Mouse (Mus musculus) hindbrain, embryonic 14.5 days (tissue): Measurements from ENCODE around the gene Fam81b. TPM values are rescaled to one million over a fixed set of nuclear protein-coding genes. Genes with fewer than 3 reads are reported as not detected.
"Not testable (repeated sequence)": the region's sequence is repeated elsewhere in the genome, so short reads cannot be mapped to it uniquely, and the experiment has no call there.

ENCODE experiments used
- ATAC-seq: fragments of 200-750 bp; cut with Nextera tagmentation; 2 replicates; pipeline ENCODE4 v1.8.0; 2017; ENCODE audit warnings: moderate number of reproducible peaks, mild to moderate bottlenecking, moderate TSS enrichment, moderate library complexity; ENCODE audit not compliant: low FRiP score
- DNase-seq: peaks from one replicate; pipeline ENCODE4 v3.0.0-alpha.2; 2015; ENCODE audit warnings: low spot score
- H3K27ac ChIP-seq: fragments of 300-500 bp; sonication (generic); 2 replicates; pipeline ENCODE4 v1.5.1; 2014; ENCODE audit warnings: mild to moderate bottlenecking, moderate library complexity
- H3K27me3 ChIP-seq: fragments of 300-500 bp; sonication (generic); 2 replicates; pipeline ENCODE4 v1.6.1; 2014; ENCODE audit warnings: mild to moderate bottlenecking, low read length, mixed read lengths; ENCODE audit not compliant: control insufficient read depth, insufficient read depth
- H3K36me3 ChIP-seq: fragments of 300-500 bp; sonication (generic); replicated peaks from 2 replicates; pipeline ENCODE4 v1.6.1; 2014; ENCODE audit not compliant: control insufficient read depth, insufficient read depth
- H3K4me1 ChIP-seq: fragments of 300-500 bp; sonication (generic); replicated peaks from 2 replicates; pipeline ENCODE4 v1.6.1; 2014; ENCODE audit warnings: antibody characterized with exemption, low read length, mixed read lengths; ENCODE audit not compliant: control insufficient read depth, insufficient read depth
- H3K4me2 ChIP-seq: fragments of 300-500 bp; sonication (generic); replicated peaks from 2 replicates; pipeline ENCODE4 v1.6.1; 2014; ENCODE audit warnings: mild to moderate bottlenecking, moderate library complexity
- H3K4me3 ChIP-seq: fragments of 300-500 bp; sonication (generic); replicated peaks from 2 replicates; pipeline ENCODE4 v1.5.1; 2014; ENCODE audit warnings: mild to moderate bottlenecking, low read length
- H3K9ac ChIP-seq: fragments of 300-500 bp; sonication (generic); 2 replicates; pipeline ENCODE4 v1.6.1; 2014
- H3K9me3 ChIP-seq: fragments of 300-500 bp; sonication (generic); 2 replicates; pipeline ENCODE4 v1.6.1; 2016; ENCODE audit warnings: low read length; ENCODE audit not compliant: control insufficient read depth
- WGBS: fragments of 180-500 bp; shearing (Covaris S2); extraction: QIAGEN DNeasy Blood & Tissue Kit; methylation state at CpG from one replicate; pipeline ENCODE4 v1.1.7; 2014; 5-methylcytosine and 5-hydroxymethylcytosine counted together
- polyA plus RNA-seq: library from polyadenylated mRNA; unstranded; fragments of >200 nt; fragmentation: Nextera tagmentation; extraction: Ambion mirVana; gene quantifications from 2 replicates; pipeline ENCODE4 v1.2.1, GENCODE M21; 2014

The Fam81b gene
- polyA plus RNA-seq = 1.2 and 2.5 TPM in 2 replicates

GRCm38 (mm10) chr13:76304637-76305122 lies at the start of gene Fam81b:
Fam81b (minus strand) TSS chr13:76305072.
- DNase-seq = no peak
- Histone ChIP-seq H3K27ac (no peak within 1 kb of the TSS), H3K4me2 (no peak within 1 kb of the TSS), H3K4me1 (no peaks in the 10 kb centered on the region), H3K4me3 (no peak within 1 kb of the TSS), H3K27me3 (no peaks in the 10 kb centered on the region), H3K9me3 (no peaks in the 10 kb centered on the region), H3K9ac (no peak within 1 kb of the TSS), H3K36me3 (no peaks in the 10 kb centered on the region)
- ATAC-seq = no peak
- WGBS = 40% methylated on average over 7 of the region's 7 CpGs

GRCm38 (mm10) chr13:76345941-76346340 lies 41.1 kb upstream of the Fam81b start:
- H3K9ac ChIP-seq, H3K4me2 ChIP-seq, H3K27me3 ChIP-seq, H3K27ac ChIP-seq, H3K4me3 ChIP-seq, DNase-seq, ATAC-seq, H3K4me1 ChIP-seq, H3K9me3 ChIP-seq, H3K36me3 ChIP-seq: not testable (repeated sequence)
- WGBS = 83% methylated on average over 18 of the region's 21 CpGs

GRCm38 (mm10) chr13:76318635-76319034 lies 13.8 kb upstream of the Fam81b start:
- H3K9ac ChIP-seq = no peak overlapping the region
- H3K4me1 ChIP-seq = no peaks in the 10 kb centered on the region
- no peaks in the 10 kb centered on the region for H3K36me3 ChIP-seq
- no peak overlapping the region for H3K4me3 ChIP-seq
- no peaks in the 10 kb centered on the region for H3K27me3 ChIP-seq
- no peak for ATAC-seq
- H3K27ac ChIP-seq = no peak overlapping the region
- no peak for DNase-seq
- H3K9me3 ChIP-seq = no peaks in the 10 kb centered on the region
- no peak overlapping the region for H3K4me2 ChIP-seq
- 64% methylated on average over 3 of the region's 3 CpGs for WGBS

GRCm38 (mm10) chr13:76311580-76311979 lies 6.7 kb upstream of the Fam81b start:
- Histone ChIP-seq H3K4me3 (no peak overlapping the region), H3K4me1 (no peaks in the 10 kb centered on the region), H3K9me3 (no peaks in the 10 kb centered on the region), H3K4me2 (no peak overlapping the region), H3K27me3 (no peaks in the 10 kb centered on the region), H3K36me3 (no peaks in the 10 kb centered on the region), H3K27ac (no peak overlapping the region), H3K9ac (no peak overlapping the region)
- DNase-seq = no peak
- ATAC-seq = no peak
- 90% methylated on average over 7 of the region's 7 CpGs for WGBS

GRCm38 (mm10) chr13:76308811-76309210 lies 3.9 kb upstream of the Fam81b start:
- no peaks in the 10 kb centered on the region for H3K9me3 ChIP-seq
- no peak overlapping the region for H3K27ac ChIP-seq
- no peak for ATAC-seq
- H3K9ac ChIP-seq = no peak overlapping the region
- H3K4me2 ChIP-seq = no peak overlapping the region
- H3K4me1 ChIP-seq = no peaks in the 10 kb centered on the region
- H3K4me3 ChIP-seq = no peak overlapping the region
- 57% methylated on average over 1 of the region's 1 CpGs for WGBS
- no peaks in the 10 kb centered on the region for H3K36me3 ChIP-seq
- no peak for DNase-seq
- H3K27me3 ChIP-seq = no peaks in the 10 kb centered on the region

- DNase-seq = no peak
- Histone ChIP-seq H3K4me3 (no peak overlapping the region), H3K4me1 (no peaks in the 10 kb centered on the region), H3K9ac (no peak overlapping the region), H3K27ac (no peak overlapping the region), H3K4me2 (no peak overlapping the region), H3K27me3 (no peaks in the 10 kb centered on the region), H3K9me3 (no peaks in the 10 kb centered on the region), H3K36me3 (no peaks in the 10 kb centered on the region)
- 63% methylated on average over 2 of the region's 2 CpGs for WGBS
- ATAC-seq = peak; percentile 44; the same call in 1 of the 2 replicates
These were observed 938 bp upstream of the Fam81b start for GRCm38 (mm10) chr13:76305655-76306365.

GRCm38 (mm10) chr13:76305241-76305640 lies 369 bp upstream of the Fam81b start:
- H3K9me3 ChIP-seq = no peaks in the 10 kb centered on the region
- no peak overlapping the region for H3K4me2 ChIP-seq
- ATAC-seq (no peak), DNase-seq (no peak)
- no peak overlapping the region for H3K4me3 ChIP-seq
- no peaks in the 10 kb centered on the region for H3K4me1 ChIP-seq
- no peaks in the 10 kb centered on the region for H3K27me3 ChIP-seq
- H3K36me3 ChIP-seq = no peaks in the 10 kb centered on the region
- H3K9ac ChIP-seq = no peak overlapping the region
- 88% methylated on average over 3 of the region's 3 CpGs for WGBS
- no peak overlapping the region for H3K27ac ChIP-seq

- 81% methylated on average over 1 of the region's 1 CpGs for WGBS
- Histone ChIP-seq H3K9ac (no peak overlapping the region), H3K36me3 (no peaks in the 10 kb centered on the region), H3K4me3 (no peak overlapping the region), H3K27ac (no peak overlapping the region), H3K9me3 (no peaks in the 10 kb centered on the region), H3K4me2 (no peak overlapping the region), H3K4me1 (no peaks in the 10 kb centered on the region), H3K27me3 (no peaks in the 10 kb centered on the region)
- DNase-seq = no peak
- no peak for ATAC-seq
These were observed 671 bp downstream of the Fam81b start for GRCm38 (mm10) chr13:76304201-76304600.

- Histone ChIP-seq H3K4me2 (no peak overlapping the region), H3K9ac (no peak overlapping the region), H3K9me3 (no peaks in the 10 kb centered on the region), H3K27me3 (no peaks in the 10 kb centered on the region), H3K27ac (no peak overlapping the region), H3K4me1 (no peaks in the 10 kb centered on the region), H3K36me3 (no peaks in the 10 kb centered on the region), H3K4me3 (no peak overlapping the region)
- 89% methylated on average over 1 of the region's 1 CpGs for WGBS
- ATAC-seq (no peak), DNase-seq (no peak)
These were observed 1.7 kb downstream of the Fam81b start for GRCm38 (mm10) chr13:76303160-76303559.
